In genomic region chr11:66681892-66682291, GRCm38 (mm10) we compare ENCODE assay signal across 25 mouse cellular contexts.
"Had no signal": no experiment of that assay in that cellular context is flagged by ENCODE, and none has a peak within 500 bp of the region (broad histone marks: within the 10 kb centered on the region; RNA-seq: fewer than 3 reads in every experiment).

No protein-coding gene starts in this region.

- H3K36me3 ChIP-seq: hindbrain, embryonic 10.5 days; hindbrain, embryonic 12.5 days; intestine, embryonic 15.5 days; limb, embryonic 13.5 days; limb, embryonic 15.5 days; liver, embryonic 12.5 days had no signal

- H3K4me1 ChIP-seq: hindbrain, embryonic 10.5 days; hindbrain, embryonic 12.5 days; intestine, embryonic 15.5 days; limb, embryonic 13.5 days; limb, embryonic 15.5 days; liver, embryonic 12.5 days had no signal

- DNase-seq: gastrocnemius, adult 2 months; gastrocnemius, postnatal 10 days; gastrocnemius, postnatal 25 days; heart, adult 18-20 months; heart, postnatal 14 days; heart, postnatal 36 days; kidney, adult 18-20 months; kidney, adult 8-10 months; kidney, postnatal 25 days; kidney, postnatal 4 days; layer of hippocampus, adult 9-11 months; left cerebral cortex, postnatal 4 days had no signal

- H3K27me3 ChIP-seq: hindbrain, embryonic 12.5 days; intestine, embryonic 15.5 days; limb, embryonic 13.5 days; limb, embryonic 15.5 days; liver, embryonic 12.5 days had no signal

- H3K4me2 ChIP-seq: heart, embryonic 11.5 days; hindbrain, embryonic 12.5 days; hindbrain, embryonic 14.5 days; intestine, embryonic 15.5 days; limb, embryonic 13.5 days; limb, embryonic 15.5 days; liver, embryonic 12.5 days had no signal

- ATAC-seq: hindbrain, embryonic 16.5 days; inflammation-experienced regulatory T-cells, adult 6 months; intestine, embryonic 15.5 days; intestine, postnatal 0 days; liver, embryonic 12.5 days had no signal

- H3K27ac ChIP-seq: gastrocnemius, adult 2 months; hindbrain, embryonic 10.5 days; hindbrain, embryonic 12.5 days; hindbrain, embryonic 14.5 days; intestine, embryonic 15.5 days; left cerebral cortex, adult 2 months; limb, embryonic 13.5 days; limb, embryonic 15.5 days; liver, embryonic 12.5 days; liver, embryonic 14.5 days had no signal

- H3K9ac ChIP-seq: hindbrain, embryonic 12.5 days; hindbrain, embryonic 14.5 days; intestine, embryonic 15.5 days; limb, embryonic 13.5 days; limb, embryonic 15.5 days; liver, embryonic 12.5 days; liver, embryonic 14.5 days had no signal

- H3K4me3 ChIP-seq: gastrocnemius, adult 2 months; hindbrain, embryonic 10.5 days; hindbrain, embryonic 12.5 days; intestine, embryonic 15.5 days; left cerebral cortex, adult 2 months; limb, embryonic 13.5 days; limb, embryonic 15.5 days; liver, embryonic 12.5 days had no signal

- H3K9me3 ChIP-seq: hindbrain, embryonic 10.5 days; hindbrain, embryonic 12.5 days; intestine, embryonic 15.5 days; limb, embryonic 13.5 days; limb, embryonic 15.5 days; liver, embryonic 12.5 days had no signal
